Mouse (Mus musculus): ENCODE measurements at regions not wholly inside any gene's neighbourhood (a gene's known extent, or its start where the extent isn't known, plus 50 kb on each side); places are given as distances from the start of the nearest gene placed in this dataset.
A peak's percentile ranks its signal among the peaks of the same experiment; 100 is the strongest.

DNA sequence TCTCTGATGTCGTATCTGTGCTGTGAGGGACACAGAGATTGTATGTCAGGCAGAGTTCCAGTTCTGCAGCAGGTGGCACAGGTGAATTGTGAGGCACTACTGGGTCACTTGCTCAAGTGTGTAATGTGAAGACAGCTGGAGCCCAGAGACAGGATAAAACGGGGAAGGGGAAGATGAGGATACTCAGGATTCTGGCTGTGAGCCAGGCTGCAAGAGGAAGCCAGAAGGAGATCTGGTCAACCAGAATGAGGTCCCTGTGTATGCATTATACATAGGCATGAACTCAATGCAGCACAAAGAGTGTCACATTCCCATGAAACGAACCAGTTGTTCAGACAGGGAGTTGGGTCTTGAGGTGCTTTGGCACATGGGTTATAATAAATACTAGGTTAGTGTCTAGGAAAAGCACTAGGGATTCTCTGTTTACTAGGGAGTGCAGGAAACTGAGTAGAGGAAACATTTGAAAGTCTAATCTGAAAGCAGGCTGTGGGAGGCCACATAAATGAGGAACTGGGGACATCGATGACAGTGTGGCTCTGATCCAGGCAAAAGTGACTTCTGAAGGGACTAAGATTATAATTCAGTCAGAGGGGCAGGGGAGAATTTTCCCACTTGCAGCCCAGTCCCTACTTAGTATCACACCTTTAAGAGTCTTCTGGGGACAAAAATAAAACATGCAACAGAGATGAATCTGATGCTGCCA lies 109.9 kb upstream of the Rxfp2 start:
- no peak for DNase-seq (ENCODE audit: low spot score)

DNA sequence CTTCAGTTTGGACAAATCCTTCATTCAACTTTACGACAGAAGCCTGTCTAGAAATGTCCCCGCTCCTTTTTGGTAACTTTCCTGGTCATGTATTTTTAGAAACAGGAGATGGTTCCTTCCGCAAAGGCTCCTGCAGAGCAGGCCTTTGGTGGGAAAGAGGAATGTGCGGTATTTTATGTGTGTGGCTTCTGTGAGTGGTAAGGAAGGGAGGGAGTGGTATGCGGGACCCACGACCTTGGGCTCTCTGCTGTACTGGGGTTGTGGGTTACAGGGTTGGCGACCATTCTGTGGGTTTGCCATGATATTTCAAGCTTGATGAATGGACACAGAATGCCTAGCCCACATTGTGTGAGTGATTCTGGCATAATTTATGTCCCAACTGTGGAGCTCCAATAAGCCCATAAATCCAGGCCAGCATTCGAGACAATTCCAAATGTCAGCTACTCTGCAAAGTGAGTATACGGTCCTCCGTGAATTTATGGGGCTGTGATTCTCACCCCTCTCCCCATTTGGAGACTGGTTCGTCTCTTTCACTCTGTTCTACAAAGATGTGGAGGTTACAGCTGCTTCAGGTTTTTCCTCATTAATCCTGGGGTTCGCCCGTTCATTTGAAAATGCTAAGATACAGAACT lies 109.3 kb upstream of the Rxfp2 start:
- DNase-seq (ENCODE audit: low spot score), result no peak

DNA sequence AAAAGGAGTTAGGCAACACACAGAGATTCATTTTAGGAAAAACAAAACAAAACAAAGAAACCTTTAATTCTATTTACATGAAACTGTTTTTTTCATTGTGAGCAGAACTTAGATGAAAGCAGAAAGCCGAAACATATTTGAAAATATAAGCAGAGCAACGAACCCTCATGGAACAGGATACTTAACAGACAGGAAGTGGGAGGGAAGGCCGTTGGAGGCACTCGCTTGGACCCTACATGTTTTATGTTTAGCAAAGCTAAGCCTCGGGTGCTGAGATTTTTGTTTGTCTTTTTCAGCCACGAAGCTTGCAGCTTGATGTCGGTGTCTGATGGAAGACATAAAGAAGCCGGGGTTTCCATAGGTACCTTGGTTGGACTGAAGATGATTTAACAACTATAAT lies 108.5 kb upstream of the Rxfp2 start:
- no peak for DNase-seq (ENCODE audit: low spot score)

DNA sequence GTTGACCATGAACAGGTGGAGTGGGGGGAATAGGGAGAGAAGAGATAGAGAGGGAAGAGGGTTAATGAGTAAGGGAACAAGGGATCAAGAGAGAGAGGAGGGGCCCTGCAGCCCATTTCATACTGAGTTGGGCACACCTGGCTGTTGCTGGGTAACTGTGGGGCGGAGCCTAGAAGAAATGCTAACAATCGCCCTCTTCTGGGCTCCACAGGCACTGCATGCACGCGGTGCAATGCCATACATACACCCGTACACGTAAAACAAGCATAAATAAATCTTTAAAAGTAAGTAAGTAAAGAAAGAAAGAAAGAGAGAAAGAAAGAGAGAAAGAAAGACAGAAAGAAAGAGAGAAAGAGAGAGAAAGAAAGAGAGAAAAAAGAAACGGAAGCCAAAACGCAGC lies 106.5 kb upstream of the Rxfp2 start:
- DNase-seq (ENCODE audit: low spot score), result no peak

DNA sequence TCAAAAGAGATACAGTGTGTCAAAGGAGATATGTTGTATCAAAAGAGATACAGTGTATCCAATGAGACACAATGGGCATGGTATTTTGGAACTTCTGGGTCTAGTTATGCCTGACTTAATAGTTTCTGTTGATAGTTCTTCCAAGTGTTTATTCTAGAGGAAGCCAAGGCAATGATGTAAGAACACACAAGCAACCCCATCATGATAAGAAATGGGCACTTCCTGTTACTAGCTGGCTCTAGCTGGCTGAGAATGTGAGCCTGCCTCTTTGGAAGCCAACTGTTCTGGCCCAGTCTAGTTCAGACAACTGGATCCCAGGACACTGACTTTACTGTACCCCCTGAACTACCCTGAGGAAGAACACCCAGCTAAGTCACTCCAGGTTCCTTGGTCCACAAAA lies 102.7 kb upstream of the Rxfp2 start:
- no peak for DNase-seq (ENCODE audit: low spot score)

DNA sequence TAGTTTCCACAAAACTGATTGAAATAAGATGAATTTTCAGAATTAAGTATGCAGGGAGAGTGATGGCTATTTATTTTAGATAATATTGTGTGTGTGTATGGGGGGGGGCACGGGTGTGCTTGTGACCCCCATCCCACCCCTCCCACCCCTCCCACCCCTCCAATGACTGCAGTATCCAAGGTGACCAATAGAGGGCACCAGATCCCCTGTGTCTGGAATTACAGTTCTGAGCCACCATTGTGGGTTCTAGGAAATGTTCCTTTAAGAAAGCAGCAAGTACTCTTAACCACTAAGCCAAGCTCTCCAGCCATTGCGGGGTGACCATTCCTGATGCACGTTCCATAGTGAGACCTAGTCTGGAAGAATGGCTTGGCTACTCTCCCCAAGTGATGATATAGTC lies 101.1 kb upstream of the Rxfp2 start:
- DNase-seq (ENCODE audit: low spot score), result no peak

DNA sequence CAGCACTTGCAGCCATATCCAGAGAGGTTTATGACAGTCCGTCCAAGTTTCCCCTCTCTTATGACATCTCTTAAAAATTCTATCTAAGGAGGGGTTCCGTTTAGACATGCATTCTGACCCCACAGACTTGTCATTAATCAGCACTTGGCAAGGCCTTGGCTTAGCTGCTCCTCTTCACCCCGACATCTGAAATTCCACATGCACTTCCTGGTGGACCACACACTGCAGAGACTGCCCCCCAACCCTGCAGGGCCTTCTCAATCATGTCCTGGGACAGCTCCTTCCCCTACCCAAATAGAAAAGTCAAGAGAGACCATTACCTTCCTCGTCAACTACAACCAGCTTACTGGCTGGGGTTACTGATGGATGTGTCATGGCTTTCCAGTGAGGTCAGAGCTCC lies 99.4 kb upstream of the Rxfp2 start:
- DNase-seq (ENCODE audit: low spot score), result no peak

DNA sequence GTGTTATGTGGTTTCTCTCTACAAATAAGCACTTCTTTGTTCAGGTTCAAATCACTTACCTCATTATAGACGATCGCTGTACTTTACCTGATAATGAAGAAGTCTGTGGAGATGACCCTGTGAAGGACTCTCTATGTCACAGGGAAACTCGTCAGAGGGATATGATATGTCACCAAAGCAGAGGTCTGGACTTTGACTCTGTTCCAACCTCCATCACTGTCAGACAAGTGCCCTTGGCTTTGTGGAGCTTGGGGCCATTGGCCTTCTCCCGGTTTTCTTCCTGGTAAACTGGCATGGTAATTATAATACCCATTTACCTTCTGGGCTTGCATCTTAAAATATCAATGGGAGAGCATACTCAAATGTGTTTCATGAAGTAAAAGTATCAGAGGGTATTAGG lies 98.1 kb upstream of the Rxfp2 start:
- no peak for DNase-seq (ENCODE audit: low spot score)

DNA sequence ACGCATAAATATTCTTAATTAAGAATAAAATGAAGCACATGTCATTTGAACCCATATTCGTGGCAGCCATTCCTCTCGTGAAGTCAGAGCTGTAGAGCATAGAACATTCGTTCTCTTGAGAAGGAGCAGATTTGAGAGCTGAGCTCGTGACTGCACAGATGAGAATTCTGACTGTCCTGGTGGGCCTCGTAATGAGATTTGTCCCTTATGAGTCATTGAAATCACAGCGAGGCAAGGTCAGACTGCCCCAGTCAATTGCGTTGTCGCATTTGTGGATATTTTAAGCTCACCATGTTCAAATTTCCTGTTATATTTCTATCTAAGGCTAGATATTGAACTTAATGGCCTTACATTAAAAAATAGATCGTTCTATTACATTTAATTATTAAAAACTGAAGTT lies 94.0 kb upstream of the Rxfp2 start:
- no peak for DNase-seq (ENCODE audit: low spot score)

DNA sequence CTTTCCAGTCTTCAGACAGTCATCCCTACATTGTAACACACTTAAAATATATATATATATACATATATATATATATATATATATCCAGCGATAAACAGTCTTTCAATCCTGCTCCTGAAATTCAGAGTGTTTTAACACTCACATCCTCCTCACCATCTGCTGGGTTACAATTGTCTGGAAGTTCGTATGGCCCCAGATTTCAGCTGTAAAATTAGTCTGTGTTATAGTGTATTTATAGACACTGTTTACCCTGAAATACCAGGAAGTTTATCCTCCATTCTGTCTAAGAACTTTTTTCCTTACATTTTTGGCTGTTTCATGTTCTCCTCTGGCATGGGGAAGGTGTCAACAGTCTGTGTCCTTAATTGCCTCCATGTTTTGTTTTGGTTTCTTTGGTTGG lies 91.7 kb upstream of the Rxfp2 start:
- no peak for DNase-seq (ENCODE audit: low spot score)

DNA sequence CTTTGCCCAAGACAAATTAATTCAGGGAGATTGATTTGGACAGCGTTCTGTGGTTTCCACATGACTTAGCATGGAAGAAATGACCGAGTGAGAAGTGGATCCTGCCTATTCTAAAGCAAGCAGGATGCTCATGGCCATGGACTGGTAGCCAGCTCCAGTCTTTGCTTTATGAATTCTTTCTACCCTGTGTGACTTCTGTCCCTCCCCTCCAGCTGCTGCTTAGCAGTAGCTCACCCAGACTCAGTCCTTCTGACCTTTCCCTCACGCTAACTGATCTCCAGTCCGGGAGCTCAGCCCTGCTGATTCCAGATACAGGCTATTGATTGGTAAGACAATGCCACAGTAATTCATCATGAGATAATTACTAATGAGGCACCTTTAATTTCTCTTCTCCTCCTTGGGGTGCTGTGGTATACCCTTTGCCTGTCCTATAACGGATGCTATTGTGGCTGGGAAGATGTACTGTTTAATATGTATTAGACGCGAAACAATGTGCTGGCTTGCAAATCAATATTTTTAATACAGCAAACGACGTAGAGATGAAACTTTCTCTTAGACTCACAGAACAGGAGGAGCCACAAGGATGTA lies 86.8 kb upstream of the Rxfp2 start:
- no peak for DNase-seq (ENCODE audit: low spot score)

DNA sequence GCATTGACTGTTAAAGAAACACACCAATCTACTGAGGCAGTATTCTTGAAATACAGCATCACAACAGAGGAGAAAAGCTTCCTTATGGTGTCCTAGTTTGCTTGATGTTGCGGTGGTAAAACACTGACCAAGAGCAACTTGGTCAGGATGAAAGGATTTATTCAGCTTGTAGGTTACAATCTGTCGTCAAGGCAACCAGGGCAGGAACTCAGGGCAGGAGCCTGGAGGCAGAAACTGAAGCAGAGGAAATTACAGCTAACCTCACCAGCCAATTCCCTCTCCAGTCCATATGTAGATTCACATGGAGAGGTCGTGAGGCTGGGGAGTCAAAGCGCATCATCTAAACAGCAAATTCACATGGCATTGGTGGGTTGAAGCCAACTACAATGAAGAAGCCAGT lies 86.3 kb upstream of the Rxfp2 start:
- no peak for DNase-seq (ENCODE audit: low spot score)

DNA sequence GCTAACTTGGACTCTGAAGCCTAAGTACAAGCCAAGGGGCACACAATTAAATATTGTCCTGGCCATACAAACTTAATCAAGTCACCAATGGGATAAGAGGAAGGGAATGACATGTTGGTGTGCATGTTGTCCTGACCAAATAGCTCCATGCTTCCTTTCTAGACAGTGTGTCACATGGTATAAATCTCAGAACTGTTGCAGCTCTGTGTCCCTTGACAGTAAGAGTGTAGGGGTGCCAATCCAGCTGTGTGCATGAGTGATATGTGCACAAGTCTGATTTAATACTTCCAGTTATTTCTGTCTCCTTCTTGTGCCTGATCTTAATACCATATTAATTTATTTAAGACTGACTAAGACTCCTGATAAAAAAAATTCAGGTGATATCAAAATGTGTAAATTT lies 72.8 kb upstream of the Rxfp2 start:
- DNase-seq (ENCODE audit: low spot score), result no peak

DNA sequence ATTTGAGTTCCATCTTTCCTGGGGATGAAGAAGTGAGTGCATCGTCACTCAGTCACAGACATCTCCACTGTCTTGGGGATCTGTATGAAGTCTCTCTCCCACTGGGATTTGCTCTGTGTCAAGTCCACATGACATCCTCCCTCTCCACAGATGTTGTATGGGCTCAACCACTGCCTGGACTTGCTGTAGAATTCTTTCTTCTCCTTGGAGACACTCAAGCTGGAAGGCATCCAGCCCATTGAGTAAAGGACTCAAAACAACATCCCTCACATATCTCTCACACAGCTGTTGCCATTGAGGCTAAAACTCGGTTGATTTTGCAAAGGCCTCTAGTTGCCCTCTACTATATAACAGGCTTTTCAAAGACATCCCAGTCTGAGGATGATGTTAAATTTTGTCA lies 71.0 kb upstream of the Rxfp2 start:
- no peak for DNase-seq (ENCODE audit: low spot score)

DNA sequence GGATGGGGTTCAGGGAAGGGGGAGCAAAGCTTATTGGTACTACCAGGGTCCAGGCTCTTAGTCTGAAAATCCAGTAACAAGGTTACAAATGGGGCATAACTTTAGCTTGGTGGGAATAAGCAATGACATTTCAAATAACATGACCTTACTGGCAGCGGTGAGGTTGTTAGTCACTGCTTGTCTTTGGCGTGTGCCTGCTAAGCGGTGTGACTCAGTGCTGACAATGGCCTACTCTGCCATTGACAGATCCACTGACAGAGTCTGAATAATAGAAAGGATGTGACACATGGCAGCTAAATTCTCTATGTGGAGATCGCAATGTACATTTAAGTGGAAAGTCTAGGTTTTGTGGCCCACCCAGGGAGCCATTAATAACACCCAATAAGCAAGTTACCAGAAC lies 61.5 kb upstream of the Rxfp2 start:
- no peak for DNase-seq (ENCODE audit: low spot score)

DNA sequence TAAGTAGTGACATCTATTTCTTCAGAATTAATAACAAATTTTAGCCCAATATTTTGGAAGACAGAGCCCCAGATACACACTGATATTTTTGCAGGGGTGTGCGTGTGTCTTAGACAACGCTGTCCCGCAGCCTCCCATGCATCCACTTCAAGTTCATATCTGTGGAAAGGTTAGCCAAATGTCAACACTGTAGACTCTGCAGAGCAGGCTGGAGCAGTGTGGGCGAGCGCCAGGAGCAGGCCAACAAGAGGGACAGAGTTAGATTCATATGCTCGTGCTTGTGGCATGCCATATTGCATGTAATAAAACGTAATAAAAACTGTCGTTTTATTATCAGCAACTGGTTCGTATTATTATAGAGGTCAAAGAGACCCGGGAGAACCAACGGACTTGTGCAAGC lies 57.3 kb upstream of the Rxfp2 start:
- DNase-seq (ENCODE audit: low spot score), result no peak

DNA sequence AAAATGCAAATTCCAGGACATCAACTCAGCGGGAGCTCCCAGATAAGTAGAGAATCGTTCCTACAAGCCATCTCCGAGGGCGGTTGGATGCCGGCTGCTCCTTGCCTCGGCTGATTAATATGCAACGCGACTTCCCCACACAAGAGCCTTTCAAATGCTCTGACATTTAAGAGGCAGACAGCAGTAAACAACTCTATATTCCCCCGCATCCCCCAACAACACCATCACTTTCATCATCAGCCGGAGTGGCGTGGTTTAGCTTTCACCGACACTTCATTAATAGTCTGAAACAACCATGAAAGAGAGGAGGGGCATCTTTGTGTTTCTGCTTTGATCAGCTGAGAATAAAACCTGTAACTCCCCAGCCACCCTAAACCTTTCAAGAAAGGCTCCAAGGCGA lies 53.7 kb upstream of the Rxfp2 start:
- peak; percentile 14 for DNase-seq (ENCODE audit: low spot score)
